Mouse (Mus musculus) c-Kit-positive CD71-positive TER-119-positive erythroid progenitor cells, embryonic 14.5 days (primary cell): ENCODE results near the gene AA986860.

Source experiments
- DNase-seq: peaks from one replicate; pipeline ENCODE4 v3.0.0-alpha.2; 2013; ENCODE audit warnings: low spot score

Gene AA986860

DNA sequence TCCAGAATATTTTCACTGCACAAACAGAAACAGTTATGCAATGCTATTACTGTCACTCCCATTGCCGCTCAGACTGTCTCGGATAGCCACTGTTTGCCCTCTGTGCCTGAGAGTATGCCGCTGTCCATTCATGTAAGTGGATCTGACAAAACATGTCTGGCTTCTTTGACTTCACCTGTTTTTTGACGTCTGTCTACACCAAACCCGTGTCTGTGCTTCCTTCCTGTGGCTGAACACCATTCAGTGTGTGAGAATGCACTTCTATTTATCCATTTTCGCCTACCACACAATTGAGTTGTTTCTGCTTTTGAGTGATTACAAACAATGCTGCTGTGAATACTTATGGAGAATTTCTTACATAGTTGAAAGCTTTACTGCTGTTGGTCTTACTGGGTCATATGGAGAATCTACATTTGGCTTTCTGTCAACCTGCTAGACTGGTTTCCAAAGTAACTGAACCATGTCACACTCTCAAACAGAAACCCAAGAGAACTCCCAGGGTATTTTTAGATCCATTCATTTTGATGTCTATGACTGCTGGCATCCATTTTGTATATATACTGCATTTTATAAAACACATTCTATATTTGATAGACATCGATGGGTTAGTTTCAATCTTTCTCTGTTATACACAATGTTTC is 44.0 kb downstream of the AA986860 start:
- DNase-seq, result no peak

DNA sequence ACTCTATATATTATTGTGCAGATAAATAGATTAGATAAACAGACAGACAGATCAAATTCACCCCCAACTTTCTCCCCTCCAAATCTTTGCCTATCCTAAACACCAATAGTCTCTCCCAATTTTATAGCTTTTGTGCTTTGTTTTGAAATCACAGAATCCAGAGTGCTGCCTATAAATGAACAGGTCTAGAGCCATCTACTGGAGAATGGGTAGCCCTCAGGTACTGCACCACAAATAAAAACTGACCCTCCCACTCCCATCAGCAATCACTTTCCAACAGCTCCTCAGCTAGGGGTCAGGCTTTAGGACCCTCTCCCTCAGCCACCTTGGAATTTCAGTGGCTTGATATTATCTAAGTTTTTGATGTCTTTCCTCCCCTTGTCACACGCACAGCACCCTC is 44.9 kb downstream of the AA986860 start:
- no peak for DNase-seq

DNA sequence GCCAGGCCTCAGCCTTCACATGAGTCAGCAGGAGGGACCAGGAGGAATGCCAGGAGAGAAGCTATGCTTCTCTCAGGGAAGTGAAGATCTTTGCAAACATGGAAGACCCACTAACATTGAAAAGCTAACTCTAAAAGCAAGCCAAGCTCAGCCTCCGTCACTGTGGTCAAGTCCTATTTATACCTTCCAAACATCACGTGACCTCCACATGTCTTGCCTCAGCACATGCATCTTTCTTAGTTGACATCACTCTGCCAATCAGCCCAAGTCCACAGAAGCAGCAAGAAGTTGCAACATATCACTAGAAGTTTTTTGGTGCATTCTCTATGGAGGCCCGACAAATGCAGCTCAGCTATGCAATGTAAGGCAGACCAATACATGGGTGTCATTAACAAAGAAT is 48.1 kb downstream of the AA986860 start:
- no peak for DNase-seq

DNA sequence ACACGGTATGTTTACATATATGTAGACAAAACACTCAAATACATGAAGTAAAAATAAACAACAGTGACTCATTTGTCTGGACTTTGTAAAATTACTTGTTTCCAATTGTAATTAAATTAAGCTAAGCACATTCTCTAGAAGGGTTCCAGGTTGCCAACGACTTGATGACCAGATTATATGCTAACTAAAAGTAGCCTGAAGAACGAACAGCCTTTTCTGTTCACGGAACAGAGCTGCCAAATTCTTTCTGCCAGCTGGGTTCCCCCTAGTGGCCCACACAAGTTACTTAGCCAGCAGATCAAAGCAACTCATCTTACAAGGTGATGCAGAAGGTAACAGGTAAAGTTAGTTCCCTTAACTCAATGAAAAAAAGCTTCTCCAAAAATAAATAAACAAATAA is 52.3 kb downstream of the AA986860 start:
- peak; percentile 41 for DNase-seq

DNA sequence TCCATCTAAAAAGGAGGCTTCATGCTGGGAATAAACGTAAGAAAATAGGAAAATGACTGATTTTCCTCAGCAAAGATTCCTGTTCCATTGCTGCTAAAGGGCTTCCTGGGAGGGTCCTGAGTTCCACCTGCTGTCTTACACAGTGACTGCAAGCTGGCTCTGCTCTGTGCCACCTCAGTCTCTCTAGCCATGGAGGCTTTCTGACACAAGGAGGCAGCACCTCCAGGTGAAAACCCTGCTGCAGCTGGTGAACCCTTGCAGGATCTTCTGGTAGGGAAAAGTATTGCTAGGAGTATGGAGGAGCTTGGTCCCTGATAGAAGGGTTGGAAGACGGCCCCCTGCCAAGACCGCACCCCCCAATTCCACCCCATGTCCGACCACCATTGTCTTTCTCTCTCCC is 55.2 kb downstream of the AA986860 start:
- DNase-seq, result no peak

DNA sequence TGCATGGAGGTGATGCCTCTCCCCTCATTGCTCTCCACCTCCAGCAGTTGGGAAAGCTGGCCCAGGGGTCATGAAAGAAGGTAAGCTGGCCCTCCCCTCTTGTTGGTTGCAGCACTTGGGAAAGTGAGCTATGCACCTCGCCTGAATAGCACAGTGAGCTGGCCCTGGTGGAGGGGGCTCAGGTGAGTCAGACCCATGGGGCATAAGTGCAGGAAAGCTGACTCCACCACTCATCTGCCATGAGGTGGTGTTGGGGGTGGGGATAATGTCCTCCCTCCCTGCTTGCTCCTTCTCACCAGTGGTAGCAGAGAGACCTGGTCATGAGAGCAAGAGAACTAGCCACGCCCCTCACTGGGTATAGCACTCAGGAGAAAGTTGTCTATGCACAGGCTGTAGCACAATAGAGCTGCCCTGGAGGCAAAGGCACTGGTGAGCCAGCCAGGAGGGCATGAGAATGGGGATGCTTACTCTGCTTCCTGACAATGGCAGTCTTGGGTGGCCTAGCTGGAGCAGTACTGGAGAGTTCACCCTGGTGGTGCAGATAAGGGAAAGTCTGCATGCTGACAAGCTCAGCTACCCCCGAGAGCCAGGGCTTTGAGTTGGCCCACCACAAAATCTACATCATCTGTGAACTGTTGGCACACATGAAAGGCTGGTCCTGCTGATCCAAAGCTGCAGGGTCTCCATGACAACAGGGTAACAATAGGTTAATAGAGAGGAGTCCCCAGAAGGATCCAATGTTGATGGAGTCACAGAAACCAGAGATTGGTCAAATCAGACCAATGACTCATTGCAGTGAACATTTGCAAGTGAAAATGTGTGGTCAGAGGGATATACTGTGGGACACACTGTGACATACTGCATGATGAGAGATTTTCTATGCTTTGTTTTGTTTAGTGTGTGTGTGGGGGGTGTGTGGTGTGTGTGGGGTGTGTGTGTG is 58.0 kb downstream of the AA986860 start:
- DNase-seq, result no peak
